Mouse (Mus musculus): ENCODE results near the gene Vmn1r13.
"Not testable (repeated sequence)": the region's sequence is repeated elsewhere in the genome, so short reads cannot be mapped to it uniquely, and the experiment has no call there.

DNA sequence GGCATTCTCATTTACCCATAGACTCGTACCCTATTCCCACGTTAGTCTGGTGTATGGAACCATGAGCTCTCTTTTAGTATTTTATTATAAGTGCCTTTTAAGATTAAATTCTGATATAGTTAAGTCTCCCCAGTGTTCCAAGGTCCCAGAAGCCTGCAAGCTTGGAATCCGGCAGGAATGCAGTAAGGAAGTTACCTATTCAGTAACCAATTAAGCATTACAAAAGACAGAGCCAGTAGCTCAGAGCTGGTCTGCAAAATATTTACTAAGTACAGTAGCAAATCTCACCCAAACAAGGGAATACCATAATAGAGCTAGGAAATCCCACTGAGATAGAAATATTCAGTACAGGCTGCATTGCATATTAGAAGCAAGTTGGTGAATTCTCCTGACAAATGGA, 13.1 kb upstream of the Vmn1r13 start:
- TF ChIP-seq CTCF, EP300 (IDR thresholded peaks at IDR 0.05; ENCODE audit: low read depth): not testable (repeated sequence)

Measured in heart, postnatal 0 days (tissue).